Mouse (Mus musculus) hindbrain, embryonic 16.5 days (tissue): ENCODE measurements around the gene Lrba. TPM values are rescaled to one million over a fixed set of nuclear protein-coding genes. Genes with fewer than 3 reads are reported as not detected.

Experiments used
- ATAC-seq: fragments of 200-750 bp; cut with Nextera tagmentation; 2 replicates; pipeline ENCODE4 v1.8.0; 2017; ENCODE audit warnings: moderate TSS enrichment, moderate library complexity
- H3K27ac ChIP-seq: fragments of 300-500 bp; sonication (generic); 2 replicates; pipeline ENCODE4 v1.5.1; 2014; ENCODE audit warnings: low read depth, mild to moderate bottlenecking, control low read depth, low read length, moderate library complexity
- H3K27me3 ChIP-seq: fragments of 300-500 bp; sonication (generic); replicated peaks from 2 replicates; pipeline ENCODE4 v1.6.1; 2014; ENCODE audit warnings: low read length; ENCODE audit not compliant: control insufficient read depth, insufficient read depth
- H3K36me3 ChIP-seq: fragments of 300-500 bp; sonication (generic); 2 replicates; pipeline ENCODE4 v1.6.1; 2014; ENCODE audit warnings: mild to moderate bottlenecking, low read length, moderate library complexity, mixed read lengths; ENCODE audit not compliant: control insufficient read depth, insufficient read depth
- H3K4me1 ChIP-seq: fragments of 300-500 bp; sonication (generic); 2 replicates; pipeline ENCODE4 v1.6.1; 2014; ENCODE audit warnings: low read depth, low read length; ENCODE audit not compliant: control insufficient read depth, insufficient read depth
- H3K4me2 ChIP-seq: fragments of 300-500 bp; sonication (generic); 2 replicates; pipeline ENCODE4 v1.6.1; 2014; ENCODE audit warnings: mild to moderate bottlenecking, low read length, control low read depth, moderate library complexity
- H3K4me3 ChIP-seq: fragments of 300-500 bp; sonication (generic); 2 replicates; pipeline ENCODE4 v1.5.1; 2014; ENCODE audit warnings: mild to moderate bottlenecking, low read length, control low read depth, moderate library complexity
- H3K9ac ChIP-seq: fragments of 300-500 bp; sonication (generic); 2 replicates; pipeline ENCODE4 v1.6.1; 2014; ENCODE audit warnings: low read depth, mild to moderate bottlenecking, control low read depth, low read length, moderate library complexity
- H3K9me3 ChIP-seq: fragments of 300-500 bp; sonication (generic); 2 replicates; pipeline ENCODE4 v1.6.1; 2014; ENCODE audit warnings: mild to moderate bottlenecking, low read length, moderate library complexity; ENCODE audit not compliant: control insufficient read depth
- WGBS: fragments of 180-500 bp; shearing (Covaris S2); extraction: QIAGEN DNeasy Blood & Tissue Kit; methylation state at CpG from one replicate; pipeline ENCODE4 v1.1.7; 2014; 5-methylcytosine and 5-hydroxymethylcytosine counted together
- polyA plus RNA-seq: library from polyadenylated mRNA; unstranded; fragments of >200 nt; fragmentation: Nextera tagmentation; extraction: Ambion mirVana; gene quantifications from 2 replicates; pipeline ENCODE4 v1.2.1, GENCODE M21; 2015

The Lrba gene
- 5.9 and 6.1 TPM in 2 replicates for polyA plus RNA-seq

GRCm38 (mm10) chr3:86224564-86225421, at the start of gene Lrba:
Lrba (plus strand) TSS chr3:86224680.
- Histone ChIP-seq H3K9ac (peak within 1 kb of the TSS; percentile 86), H3K4me2 (peak within 1 kb of the TSS; percentile 91), H3K27ac (peak within 1 kb of the TSS; percentile 88), H3K9me3 (no peaks in the 10 kb centered on the region), H3K27me3 (no peaks in the 10 kb centered on the region), H3K4me3 (peak within 1 kb of the TSS; percentile 67), H3K4me1 (peaks cover 4% of the 10 kb centered on the region), H3K36me3 (no peaks in the 10 kb centered on the region)
- under 1% methylated on average over 40 of the region's 55 CpGs for WGBS
- peak; percentile 72 for ATAC-seq

- Histone ChIP-seq H3K4me1 (no peaks in the 10 kb centered on the region), H3K4me3 (no peak overlapping the region), H3K27ac (no peak overlapping the region), H3K4me2 (no peak overlapping the region), H3K27me3 (no peaks in the 10 kb centered on the region), H3K9me3 (no peaks in the 10 kb centered on the region), H3K9ac (no peak overlapping the region), H3K36me3 (no peaks in the 10 kb centered on the region)
- WGBS = 91% methylated on average over 7 of the region's 7 CpGs
- ATAC-seq = no peak
Observed at GRCm38 (mm10) chr3:86179714-86180113, 44.8 kb upstream of the Lrba start.

GRCm38 (mm10) chr3:86181107-86181506, 43.4 kb upstream of the Lrba start:
- 72% methylated on average over 5 of the region's 5 CpGs for WGBS

GRCm38 (mm10) chr3:86184546-86184945, 39.9 kb upstream of the Lrba start:
- ATAC-seq = no peak
- no peak overlapping the region for H3K9ac ChIP-seq
- H3K36me3 ChIP-seq = no peaks in the 10 kb centered on the region
- H3K4me3 ChIP-seq = no peak overlapping the region
- H3K27ac ChIP-seq = no peak overlapping the region
- no peaks in the 10 kb centered on the region for H3K4me1 ChIP-seq
- H3K9me3 ChIP-seq = no peaks in the 10 kb centered on the region
- 90% methylated on average over 7 of the region's 7 CpGs for WGBS
- H3K27me3 ChIP-seq = no peaks in the 10 kb centered on the region
- H3K4me2 ChIP-seq = no peak overlapping the region

More at GRCm38 (mm10) chr3:86181107-86181506, 43.4 kb upstream of the Lrba start:
- Histone ChIP-seq H3K27me3 (no peaks in the 10 kb centered on the region), H3K36me3 (no peaks in the 10 kb centered on the region), H3K9me3 (no peaks in the 10 kb centered on the region), H3K4me2 (no peak overlapping the region), H3K4me3 (no peak overlapping the region), H3K9ac (no peak overlapping the region), H3K27ac (no peak overlapping the region), H3K4me1 (no peaks in the 10 kb centered on the region)
- ATAC-seq = no peak

- no peaks in the 10 kb centered on the region for H3K4me1 ChIP-seq
- H3K9ac ChIP-seq = no peak overlapping the region
- ATAC-seq = no peak
- WGBS = 67% methylated on average over 5 of the region's 5 CpGs
- no peak overlapping the region for H3K27ac ChIP-seq
- no peaks in the 10 kb centered on the region for H3K27me3 ChIP-seq
- no peak overlapping the region for H3K4me2 ChIP-seq
- H3K4me3 ChIP-seq = no peak overlapping the region
- H3K36me3 ChIP-seq = no peaks in the 10 kb centered on the region
- no peaks in the 10 kb centered on the region for H3K9me3 ChIP-seq
Observed at GRCm38 (mm10) chr3:86187736-86188389, 36.6 kb upstream of the Lrba start.

- H3K27me3 ChIP-seq = no peaks in the 10 kb centered on the region
- H3K36me3 ChIP-seq = no peaks in the 10 kb centered on the region
- ATAC-seq = no peak
- H3K27ac ChIP-seq = no peak overlapping the region
- H3K4me1 ChIP-seq = peaks cover 2% of the 10 kb centered on the region; the same call in 1 of the 2 replicates
- H3K9me3 ChIP-seq = no peaks in the 10 kb centered on the region
- no peak overlapping the region for H3K9ac ChIP-seq
- H3K4me3 ChIP-seq = no peak overlapping the region
- H3K4me2 ChIP-seq = peak overlapping the region; percentile 21; the same call in 1 of the 2 replicates
- WGBS = 53% methylated on average over 15 of the region's 15 CpGs
Observed at GRCm38 (mm10) chr3:86195981-86196380, 28.5 kb upstream of the Lrba start.

- H3K4me3 ChIP-seq = no peak overlapping the region
- no peak for ATAC-seq
- no peaks in the 10 kb centered on the region for H3K9me3 ChIP-seq
- H3K4me1 ChIP-seq = peaks cover 2% of the 10 kb centered on the region; the same call in 1 of the 2 replicates
- WGBS = 80% methylated on average over 3 of the region's 3 CpGs
- H3K9ac ChIP-seq = no peak overlapping the region
- no peak overlapping the region for H3K4me2 ChIP-seq
- no peak overlapping the region for H3K27ac ChIP-seq
- H3K27me3 ChIP-seq = no peaks in the 10 kb centered on the region
- no peaks in the 10 kb centered on the region for H3K36me3 ChIP-seq
Observed at GRCm38 (mm10) chr3:86196471-86196870, 28.0 kb upstream of the Lrba start.

- no peak overlapping the region for H3K4me2 ChIP-seq
- WGBS = 89% methylated on average over 1 of the region's 1 CpGs
- H3K4me1 ChIP-seq = no peaks in the 10 kb centered on the region
- no peaks in the 10 kb centered on the region for H3K9me3 ChIP-seq
- H3K27me3 ChIP-seq = no peaks in the 10 kb centered on the region
- no peak for ATAC-seq
- no peak overlapping the region for H3K27ac ChIP-seq
- no peak overlapping the region for H3K9ac ChIP-seq
- H3K36me3 ChIP-seq = no peaks in the 10 kb centered on the region
- no peak overlapping the region for H3K4me3 ChIP-seq
Observed at GRCm38 (mm10) chr3:86201645-86202175, 22.8 kb upstream of the Lrba start.

GRCm38 (mm10) chr3:86202449-86202848, 22.0 kb upstream of the Lrba start:
- Histone ChIP-seq H3K27me3 (no peaks in the 10 kb centered on the region), H3K9me3 (no peaks in the 10 kb centered on the region), H3K4me2 (no peak overlapping the region), H3K9ac (no peak overlapping the region), H3K27ac (no peak overlapping the region), H3K4me3 (no peak overlapping the region), H3K4me1 (no peaks in the 10 kb centered on the region), H3K36me3 (no peaks in the 10 kb centered on the region)
- no peak for ATAC-seq
- 87% methylated on average over 3 of the region's 3 CpGs for WGBS
